In genomic region chr13:40904080-40904479, GRCm38 (mm10) we compare ENCODE assay signal across 21 mouse cellular contexts.
"Had no signal": no experiment of that assay in that cellular context is flagged by ENCODE, and none has a peak within 500 bp of the region (broad histone marks: within the 10 kb centered on the region; RNA-seq: fewer than 3 reads in every experiment).

No protein-coding gene starts in this region.

- H3K4me3 ChIP-seq: layer of hippocampus, adult 2 months; limb, embryonic 12.5 days; limb, embryonic 15.5 days; megakaryocyte, embryonic 14.5 days; midbrain, embryonic 10.5 days; midbrain, embryonic 13.5 days had no signal

- ATAC-seq: liver, postnatal 0 days; lung, postnatal 0 days; midbrain, embryonic 13.5 days had no signal

- H3K9me3 ChIP-seq: limb, embryonic 12.5 days; limb, embryonic 15.5 days; midbrain, embryonic 10.5 days; midbrain, embryonic 13.5 days had no signal

- H3K4me2 ChIP-seq: limb, embryonic 12.5 days; limb, embryonic 15.5 days; liver, embryonic 11.5 days; lung, embryonic 14.5 days; midbrain, embryonic 13.5 days had no signal

- H3K36me3 ChIP-seq: limb, embryonic 12.5 days; limb, embryonic 15.5 days; midbrain, embryonic 10.5 days; midbrain, embryonic 13.5 days had no signal

- H3K27me3 ChIP-seq: limb, embryonic 12.5 days; limb, embryonic 15.5 days; megakaryocyte, embryonic 14.5 days; midbrain, embryonic 13.5 days had no signal

- DNase-seq: kidney, adult 18-20 months; layer of hippocampus, adult 9-11 months; left cerebral cortex, postnatal 4 days; liver, postnatal 0 days; lung, embryonic 14.5 days; right cerebral cortex, postnatal 25 days; spleen, adult 18-20 months; thymus, adult 2 months; thymus, postnatal 14 days; thymus, postnatal 4 days had no signal

- H3K27ac ChIP-seq: kidney, postnatal 0 days; layer of hippocampus, adult 2 months; limb, embryonic 12.5 days; limb, embryonic 15.5 days; liver, embryonic 14.5 days; macrophage; midbrain, embryonic 10.5 days; midbrain, embryonic 13.5 days had no signal

- H3K4me1 ChIP-seq: midbrain, embryonic 13.5 days had no signal

- H3K9ac ChIP-seq: limb, embryonic 12.5 days; limb, embryonic 15.5 days; liver, embryonic 14.5 days; liver, postnatal 0 days; lung, embryonic 14.5 days; midbrain, embryonic 13.5 days had no signal
